Mouse (Mus musculus) lung, postnatal 0 days (tissue): ENCODE results near the gene Acox3.

Source experiments
- CTCF ChIP-seq: IDR thresholded peaks from 2 replicates; pipeline ENCODE4 v1.5.1; 2016; ENCODE audit warnings: antibody characterized with exemption, mild to moderate bottlenecking
- EP300 ChIP-seq: IDR thresholded peaks from 2 replicates; pipeline ENCODE4 v1.6.1; 2016; ENCODE audit warnings: antibody characterized with exemption, mild to moderate bottlenecking, control low read depth

DNA sequence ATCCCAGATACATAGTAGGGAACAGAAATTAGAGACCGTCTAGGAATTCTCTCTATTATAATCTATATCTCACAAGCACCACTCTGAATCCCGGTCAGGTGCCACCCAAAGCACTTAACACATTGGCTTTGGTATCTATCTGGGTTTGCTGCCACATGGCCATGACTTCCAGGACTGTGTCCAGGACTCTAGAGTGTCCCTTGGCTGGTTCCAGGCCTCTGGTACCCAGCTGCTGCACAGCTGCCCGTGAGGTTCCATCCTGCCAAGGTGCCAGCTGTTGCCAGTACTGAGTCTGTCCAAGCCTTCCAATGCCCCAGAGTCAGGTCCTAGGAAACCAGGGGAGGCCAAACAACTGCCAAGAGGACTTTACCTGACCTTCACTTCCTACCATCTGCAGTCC is 44.8 kb upstream of the Acox3 start:
- no peak for TF ChIP-seq CTCF
- TF ChIP-seq EP300 = no peak
